Mouse (Mus musculus): ENCODE results near the gene Fam122a.

The Fam122a gene

DNA sequence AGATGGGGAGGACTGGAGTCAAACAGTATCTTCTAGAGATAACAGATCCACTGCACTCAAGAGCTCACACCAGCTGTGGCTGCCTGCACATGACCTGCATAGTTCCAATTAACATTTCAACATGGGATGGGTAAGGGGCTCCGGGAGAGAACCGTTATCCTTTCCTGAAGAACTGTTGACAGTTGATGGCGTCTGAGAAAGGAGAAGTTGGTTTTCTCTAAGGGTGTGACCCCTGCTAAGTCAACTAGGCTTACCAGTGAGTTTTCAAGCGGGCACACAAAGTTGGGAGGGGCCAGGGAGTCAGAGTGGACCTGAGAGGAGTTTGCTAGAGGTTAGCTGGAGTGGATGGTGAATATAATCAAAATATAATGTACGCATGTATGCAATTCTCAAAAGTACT is 13.1 kb upstream of the Fam122a start:
- no peak for DNase-seq (ENCODE audit: low spot score)

DNA sequence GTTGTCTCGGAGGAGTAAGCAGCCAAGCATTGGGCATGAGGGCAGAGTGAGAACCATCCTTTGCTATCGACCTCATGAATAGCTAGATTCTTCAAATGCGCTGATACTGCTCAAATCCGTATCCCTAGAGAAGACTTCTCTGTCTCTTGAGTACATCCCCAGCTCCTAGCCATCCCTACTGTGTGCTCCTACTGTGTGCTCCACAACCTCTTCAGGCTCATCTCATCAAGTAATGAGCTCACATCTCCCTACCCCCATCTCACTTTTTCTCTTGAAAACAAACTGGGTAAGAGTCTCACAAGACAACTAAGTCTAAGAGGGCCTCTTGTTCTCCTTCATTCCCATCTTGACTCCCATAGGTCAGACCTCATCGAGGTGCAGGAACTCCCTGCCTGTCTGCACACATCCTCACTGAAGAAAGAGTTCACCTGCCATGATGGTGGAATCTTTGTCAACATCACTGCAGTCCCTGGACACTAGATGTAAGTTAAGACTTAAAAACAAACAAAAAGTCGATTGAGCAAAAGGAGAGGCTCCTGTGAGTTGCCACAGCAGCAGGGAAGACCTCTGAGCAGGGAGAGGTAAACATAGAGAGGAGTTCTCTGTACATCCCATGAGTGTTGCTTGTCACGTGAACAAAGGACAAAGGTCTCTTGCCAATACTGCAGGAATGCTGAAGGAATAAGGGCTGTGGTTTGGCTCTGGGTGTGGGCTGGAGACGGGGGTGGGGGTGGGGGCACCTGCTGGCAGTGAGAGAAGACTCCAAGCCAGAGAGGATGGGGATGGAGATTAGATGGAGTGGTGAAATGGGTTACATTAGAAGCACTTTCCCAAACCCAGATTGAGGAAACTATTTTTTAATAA is 9.5 kb upstream of the Fam122a start:
- no peak for DNase-seq (ENCODE audit: low spot score)

DNA sequence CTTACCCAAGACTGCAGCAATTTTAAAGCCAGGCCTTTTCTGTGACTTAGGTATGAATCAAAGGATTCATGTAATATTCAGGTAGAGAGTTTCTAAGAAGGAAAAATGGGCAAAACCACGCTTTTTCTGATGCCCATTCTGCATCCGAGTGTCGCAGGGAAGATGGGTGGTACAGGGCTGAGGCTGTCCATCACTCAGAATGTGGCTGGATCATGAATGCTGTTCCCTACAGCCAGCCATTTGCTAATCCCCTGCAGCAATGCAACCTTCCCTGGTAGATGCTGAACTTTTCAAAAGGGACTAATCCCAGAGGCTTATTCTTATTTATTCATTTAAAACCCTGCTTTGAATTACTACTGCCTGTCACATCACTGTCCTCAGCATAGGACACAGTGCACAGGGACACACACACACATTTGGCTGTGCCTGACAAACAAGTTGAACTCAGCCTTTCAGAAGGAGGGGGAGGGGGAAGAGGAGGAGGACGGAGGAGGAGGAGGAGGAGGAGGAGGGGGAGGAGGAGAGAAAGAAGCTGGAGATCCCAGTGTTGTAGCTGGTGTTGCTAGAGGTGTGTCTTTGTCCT is 7.5 kb upstream of the Fam122a start:
- no peak for DNase-seq (ENCODE audit: low spot score)

DNA sequence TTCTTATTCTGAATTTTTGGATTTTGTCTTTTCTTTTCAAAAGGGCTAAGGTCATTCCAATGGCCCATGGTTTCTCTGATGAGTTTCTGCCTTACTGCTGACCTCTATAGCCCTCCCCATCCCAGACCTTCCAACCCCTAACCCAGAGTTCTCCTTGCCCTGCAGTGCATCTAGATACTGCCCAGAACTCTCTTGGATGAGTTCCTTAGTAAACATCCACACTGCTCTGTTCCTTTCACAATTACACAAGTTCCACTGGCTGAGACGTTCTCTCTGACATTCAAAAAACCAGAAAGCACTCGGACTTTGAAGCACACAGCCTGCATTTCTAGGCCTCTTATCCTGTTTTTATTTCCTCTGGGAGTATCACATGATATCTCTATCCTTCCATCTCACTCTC is 3.8 kb upstream of the Fam122a start:
- no peak for DNase-seq (ENCODE audit: low spot score)

DNA sequence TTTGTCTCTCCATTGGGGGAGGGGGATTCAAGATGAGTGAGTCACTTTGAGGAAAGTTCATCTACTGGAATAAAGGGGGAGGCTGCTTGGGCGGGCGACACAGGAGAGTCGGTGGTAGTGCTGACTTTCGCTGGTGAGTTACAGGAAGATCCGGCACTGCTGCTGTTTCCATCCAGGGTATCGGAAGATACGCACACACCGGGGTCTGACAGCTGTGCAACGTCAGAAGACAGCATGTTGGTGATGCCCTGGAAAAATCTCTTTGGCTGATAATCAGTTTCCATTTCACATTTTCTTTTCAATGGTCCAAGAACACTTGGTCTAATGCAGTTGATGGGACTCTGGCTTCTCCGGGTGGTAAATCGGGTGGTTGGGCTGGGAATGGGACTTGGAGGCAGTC is 695 bp downstream of the Fam122a start:
- no peak for DNase-seq (ENCODE audit: low spot score)

DNA sequence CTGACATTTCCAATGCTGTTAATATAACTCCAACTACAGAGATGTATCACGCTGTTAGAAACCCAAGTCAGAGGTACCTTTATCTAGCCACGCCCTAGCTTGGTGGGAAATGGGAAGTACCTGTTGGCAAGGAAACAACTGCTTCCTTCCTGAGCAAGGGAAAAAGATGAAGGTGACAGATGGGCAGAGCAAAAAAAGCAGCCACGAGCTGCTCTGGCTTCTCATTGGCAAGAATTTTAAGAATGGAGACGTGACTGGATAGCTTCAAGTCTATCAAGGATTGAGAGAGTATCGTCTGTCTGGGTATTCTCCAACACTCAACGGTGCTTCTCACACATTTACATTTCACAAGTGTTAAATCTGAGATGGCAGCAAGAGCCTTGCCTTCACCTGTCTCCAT is 1.9 kb downstream of the Fam122a start:
- no peak for DNase-seq (ENCODE audit: low spot score)

DNA sequence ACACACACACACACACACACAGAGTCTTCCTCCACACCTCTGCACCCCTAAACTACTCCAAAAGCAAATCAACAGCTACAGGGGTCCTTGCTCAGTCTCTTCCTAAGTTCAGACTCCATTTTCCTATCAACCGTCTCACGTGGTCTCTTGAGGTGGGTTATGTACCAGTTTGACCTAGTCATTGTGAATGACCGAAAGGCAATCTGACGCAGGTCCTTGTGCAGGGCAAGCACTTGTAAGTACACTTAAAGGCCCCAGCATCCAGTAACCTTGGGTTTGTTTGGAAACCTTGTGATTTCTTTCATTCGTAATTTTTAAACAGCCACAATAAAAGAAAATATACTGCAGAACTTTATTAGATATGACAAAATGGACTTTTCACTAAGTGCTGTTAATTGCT is 4.6 kb downstream of the Fam122a start:
- no peak for DNase-seq (ENCODE audit: low spot score)

DNA sequence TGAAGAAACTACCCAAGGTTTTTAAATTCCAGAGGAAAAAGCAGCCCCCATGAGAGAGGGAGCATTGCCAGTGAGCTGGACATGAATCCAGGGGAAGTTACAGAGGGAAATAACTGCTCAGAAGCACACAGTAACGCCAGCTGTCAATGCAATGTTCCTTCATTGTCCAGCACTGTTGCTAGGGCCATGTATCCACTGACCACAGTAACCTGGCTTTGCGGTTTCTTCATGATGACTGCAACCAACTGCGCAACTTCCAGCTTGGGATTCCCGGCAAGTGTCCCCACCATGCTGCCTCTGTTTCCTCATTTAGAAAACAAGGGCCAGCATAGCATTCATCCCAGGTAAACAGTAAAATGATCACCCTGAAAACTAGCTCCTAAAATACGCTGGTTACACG is 5.6 kb downstream of the Fam122a start:
- no peak for DNase-seq (ENCODE audit: low spot score)

DNA sequence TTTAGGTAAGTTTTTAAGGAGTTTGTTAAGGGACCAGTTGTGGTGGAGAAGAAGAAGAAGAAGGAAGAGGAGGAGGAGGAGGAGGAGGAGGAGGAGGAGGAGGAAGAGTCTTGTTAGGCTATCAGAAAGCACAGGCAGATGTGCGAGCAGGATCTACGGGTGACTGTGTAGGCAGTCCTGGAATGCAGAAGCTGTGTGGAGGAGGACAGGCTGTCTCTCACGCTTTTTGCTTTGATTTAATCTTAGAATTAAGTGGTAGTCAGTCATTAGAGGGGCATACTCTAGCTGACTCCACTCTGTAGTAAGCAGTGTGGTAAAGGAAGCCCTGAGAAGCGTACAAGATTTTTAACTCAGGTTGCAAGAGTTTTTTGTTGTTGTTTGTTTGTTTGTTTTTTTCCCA is 7.9 kb downstream of the Fam122a start:
- DNase-seq (ENCODE audit: low spot score): no peak

DNA sequence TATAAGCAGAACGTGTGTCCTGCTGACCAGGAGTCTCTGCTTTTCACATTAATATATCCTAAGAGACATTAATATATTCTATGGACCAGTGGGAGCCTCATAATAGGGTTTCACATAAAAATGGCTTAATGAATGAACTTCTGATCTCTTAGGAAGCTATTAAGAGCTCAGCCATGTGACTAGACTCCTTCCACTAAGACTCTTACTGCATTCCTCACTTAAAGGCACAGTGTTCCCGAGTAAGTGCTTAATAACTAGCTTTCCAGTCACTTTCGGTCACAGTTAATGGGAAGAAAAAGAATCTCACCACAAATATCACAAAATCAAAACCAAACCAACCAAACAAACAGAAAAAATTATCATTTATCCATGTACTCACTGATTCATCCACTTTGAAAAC is 8.5 kb downstream of the Fam122a start:
- no peak for DNase-seq (ENCODE audit: low spot score)

DNA sequence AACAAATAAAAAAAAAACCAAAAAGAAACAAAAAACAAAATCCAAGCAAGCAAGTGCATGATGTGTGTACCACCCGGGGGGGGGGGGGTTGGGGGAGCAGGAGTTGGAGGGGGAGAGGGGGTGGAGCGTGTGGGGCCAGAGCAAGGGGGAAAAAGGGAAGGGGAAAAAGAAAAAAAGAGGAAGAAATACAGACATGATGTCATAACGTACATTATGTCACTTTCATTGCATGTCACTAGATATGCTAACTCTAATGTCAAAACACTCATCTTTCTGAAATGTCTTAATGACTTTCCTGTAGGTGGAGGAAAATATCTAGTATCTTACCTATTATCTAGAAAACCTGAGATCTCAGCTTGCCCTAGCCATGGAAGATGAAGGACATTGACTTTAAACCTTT is 14.1 kb downstream of the Fam122a start:
- DNase-seq (ENCODE audit: low spot score): no peak

DNA sequence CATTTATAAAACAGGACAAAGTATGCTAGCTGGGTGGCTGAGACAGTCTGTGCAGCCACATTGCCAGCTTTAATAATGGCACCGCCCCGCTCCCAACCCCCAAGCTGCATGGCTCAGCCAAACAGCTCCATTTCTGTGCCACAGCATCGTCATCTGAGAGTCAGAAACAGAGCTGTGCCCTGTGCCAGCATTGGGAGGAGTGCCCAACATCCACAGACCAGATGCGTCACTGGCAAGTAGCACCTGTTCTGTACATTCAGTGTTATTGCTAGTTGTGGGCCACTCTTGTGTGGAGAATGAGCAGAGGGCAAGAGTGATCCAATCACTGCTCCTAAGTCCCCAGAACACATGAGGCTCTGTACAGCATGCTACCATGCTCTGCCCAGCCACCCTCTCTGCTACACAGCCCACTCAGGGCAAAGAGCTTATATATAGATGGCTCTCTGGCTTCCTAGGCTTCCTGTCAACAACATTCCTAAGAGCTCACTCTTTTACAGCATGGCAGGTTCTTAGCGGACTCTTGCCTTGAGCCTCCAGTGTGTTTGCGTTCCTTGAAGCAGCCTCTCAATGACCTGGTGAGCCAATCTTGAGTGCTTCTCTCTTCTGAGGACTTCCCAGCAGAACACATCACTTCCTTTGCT is 20.4 kb downstream of the Fam122a start:
- no peak for DNase-seq (ENCODE audit: low spot score)

DNA sequence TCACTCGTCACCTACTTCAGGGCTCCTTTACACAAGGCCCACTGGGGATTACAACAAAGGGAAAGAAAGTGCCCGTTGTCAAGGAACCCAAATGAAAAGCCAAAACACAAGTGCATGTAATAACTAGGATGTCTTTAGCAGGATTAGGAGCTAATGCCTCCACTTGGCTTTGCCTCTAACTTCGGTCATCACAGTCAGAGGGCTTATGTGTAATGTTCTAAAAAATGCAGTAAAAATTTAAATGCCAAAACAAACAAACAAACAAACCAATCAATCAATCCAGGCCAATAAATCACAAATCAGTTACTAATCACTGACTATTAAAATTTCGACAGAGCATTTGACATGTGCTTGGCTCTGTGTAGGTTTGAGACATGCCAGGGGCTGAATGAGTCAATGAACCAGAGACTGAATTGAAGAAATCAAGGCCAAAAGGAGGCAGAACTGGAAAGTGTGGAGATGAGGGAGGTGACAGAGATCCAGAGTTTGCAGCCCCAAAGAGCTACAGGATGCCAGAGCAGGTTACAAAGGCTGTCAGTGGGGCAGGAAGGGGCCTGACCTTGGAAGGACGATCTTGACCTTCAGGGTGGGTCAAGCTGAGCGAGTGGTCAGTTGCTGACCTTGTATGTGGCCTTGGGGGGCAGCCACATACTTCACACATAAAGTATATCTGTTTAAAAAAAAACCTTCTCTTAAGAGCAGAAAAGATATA is 21.8 kb downstream of the Fam122a start:
- DNase-seq (ENCODE audit: low spot score): no peak

DNA sequence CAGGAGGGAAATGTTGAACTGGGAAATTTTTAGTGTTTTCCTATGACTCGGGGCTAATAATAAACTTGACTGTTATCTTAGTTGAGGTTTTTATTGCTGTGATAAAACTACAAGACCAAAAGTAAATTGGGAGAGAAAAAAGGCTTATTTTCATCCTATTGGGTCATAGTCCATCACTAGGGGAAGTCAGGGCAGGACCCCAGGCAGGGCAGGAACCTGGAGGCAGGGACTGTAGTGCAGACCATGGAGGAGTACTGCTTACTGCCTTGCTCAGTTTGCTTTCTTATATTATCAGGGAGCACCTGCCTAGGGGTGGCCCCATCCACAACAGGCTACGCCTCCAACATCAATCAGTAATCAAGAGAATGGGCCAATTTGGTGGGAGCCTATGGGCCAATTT is 22.7 kb downstream of the Fam122a start:
- DNase-seq (ENCODE audit: low spot score): no peak

DNA sequence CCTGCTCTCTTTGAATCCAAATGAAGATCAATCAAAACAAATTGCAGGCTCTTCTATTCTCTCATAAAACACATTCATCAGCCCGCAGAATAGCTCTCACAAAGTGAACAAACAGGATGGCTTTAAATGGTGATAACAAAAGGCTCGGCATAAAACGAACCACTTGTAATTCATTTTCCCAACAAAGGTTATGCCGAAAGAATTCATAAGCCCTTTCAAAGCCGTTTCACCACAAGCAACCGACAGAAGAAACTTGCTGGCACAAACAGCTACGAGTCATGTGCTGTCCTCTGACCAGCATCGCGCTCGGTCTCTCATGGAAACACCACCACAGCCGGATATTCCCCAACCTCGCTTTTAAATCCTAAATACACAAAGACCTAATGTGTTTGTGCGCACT is 23.8 kb downstream of the Fam122a start:
- DNase-seq (ENCODE audit: low spot score): no peak

DNA sequence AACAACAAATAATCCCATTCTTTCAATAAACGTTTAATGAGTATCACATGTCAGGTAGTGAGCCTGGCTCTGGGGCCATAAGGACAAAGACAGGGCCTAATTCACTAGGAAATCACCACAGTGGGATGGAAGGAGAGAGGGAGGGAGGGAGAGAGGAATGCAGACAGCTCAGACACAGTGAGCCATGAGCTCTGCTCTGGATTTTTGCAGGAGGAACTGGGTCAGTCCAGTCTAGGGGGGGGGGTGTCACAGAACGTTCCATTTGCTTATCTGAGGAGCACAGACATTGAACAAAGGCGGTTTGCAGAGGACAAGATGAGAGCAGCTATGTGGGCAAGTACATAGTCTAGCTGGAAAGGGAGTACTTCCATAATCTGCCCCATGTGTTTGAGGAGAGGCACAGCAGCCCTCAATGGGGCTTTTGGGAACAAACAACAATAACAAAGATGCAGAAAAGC is 24.7 kb downstream of the Fam122a start:
- no peak for DNase-seq (ENCODE audit: low spot score)

DNA sequence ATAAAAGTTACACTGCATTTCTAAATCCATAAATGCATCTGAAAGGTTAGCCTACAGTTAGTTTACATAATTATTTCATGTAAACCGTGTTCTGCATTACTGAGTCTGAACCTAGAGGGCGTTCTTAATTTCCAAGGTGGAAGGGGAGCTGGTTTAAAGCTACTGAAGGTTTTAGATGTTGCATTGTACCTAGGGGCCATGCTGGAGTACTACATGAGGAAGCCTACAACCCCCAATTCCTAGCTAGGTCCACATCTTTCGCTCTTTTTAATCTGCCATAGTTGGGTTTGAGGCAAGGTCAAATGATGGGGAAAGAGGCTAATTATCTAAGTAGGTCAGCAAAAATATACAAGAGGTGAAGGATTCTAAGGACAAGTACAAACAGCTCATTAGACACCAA is 25.5 kb downstream of the Fam122a start:
- no peak for DNase-seq (ENCODE audit: low spot score)

DNA sequence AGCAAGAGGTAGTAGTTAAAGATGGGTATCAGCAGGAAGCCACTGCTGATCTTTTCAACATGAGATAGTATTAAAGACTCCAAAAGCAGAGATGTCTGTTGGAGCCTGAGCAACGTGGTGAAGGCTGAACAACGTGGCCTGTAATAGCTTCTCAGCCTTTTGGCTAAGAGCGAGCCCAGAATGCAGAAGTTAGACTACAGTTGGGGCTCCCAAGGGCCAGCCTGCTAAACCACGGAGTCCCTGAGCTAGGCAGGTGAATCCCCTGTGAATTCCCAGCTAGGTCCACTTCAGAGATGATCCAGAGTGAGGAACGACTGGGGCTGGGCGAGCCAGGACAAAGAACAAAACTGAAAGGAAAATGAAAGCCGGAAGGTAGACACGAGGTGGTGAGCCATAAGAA is 26.4 kb downstream of the Fam122a start:
- DNase-seq (ENCODE audit: low spot score): no peak

DNA sequence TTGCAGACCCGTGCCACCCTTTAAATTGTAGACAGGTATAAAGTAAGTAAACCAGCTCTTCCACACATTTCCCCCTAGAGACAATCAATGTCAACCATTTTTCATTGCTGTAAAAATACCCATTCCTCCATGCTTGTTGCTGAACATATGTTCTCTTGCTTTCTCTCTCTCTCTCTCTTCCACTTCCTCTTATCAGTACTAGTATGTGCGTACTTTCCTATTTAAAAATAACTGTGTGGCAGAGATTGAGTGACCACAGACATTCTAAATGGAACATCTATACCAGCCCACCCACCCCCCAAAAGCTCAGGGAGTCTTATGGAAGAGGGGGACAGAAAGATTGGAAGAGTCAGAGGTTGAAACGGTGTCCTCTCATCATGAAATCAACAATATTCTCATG is 32.8 kb downstream of the Fam122a start:
- no peak for DNase-seq (ENCODE audit: low spot score)

DNA sequence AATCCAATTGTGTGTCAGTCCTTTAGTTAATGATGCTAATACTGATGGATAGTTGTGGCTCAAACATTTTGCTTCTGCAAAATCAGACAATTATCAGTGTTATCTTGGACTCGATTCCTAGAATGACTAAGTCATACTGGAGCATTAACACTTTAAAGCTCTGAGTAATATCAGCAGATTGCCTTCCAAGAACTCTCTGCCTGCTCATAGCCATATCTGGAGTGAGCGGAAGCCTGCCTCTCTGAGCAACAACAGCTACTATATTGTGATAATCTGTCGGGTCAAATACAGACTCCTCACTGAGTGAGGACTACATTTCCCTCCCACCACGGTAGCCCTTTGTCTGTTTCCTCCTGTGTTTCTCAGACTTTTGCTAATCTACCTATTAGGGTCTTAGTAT is 37.4 kb downstream of the Fam122a start:
- DNase-seq (ENCODE audit: low spot score): no peak

DNA sequence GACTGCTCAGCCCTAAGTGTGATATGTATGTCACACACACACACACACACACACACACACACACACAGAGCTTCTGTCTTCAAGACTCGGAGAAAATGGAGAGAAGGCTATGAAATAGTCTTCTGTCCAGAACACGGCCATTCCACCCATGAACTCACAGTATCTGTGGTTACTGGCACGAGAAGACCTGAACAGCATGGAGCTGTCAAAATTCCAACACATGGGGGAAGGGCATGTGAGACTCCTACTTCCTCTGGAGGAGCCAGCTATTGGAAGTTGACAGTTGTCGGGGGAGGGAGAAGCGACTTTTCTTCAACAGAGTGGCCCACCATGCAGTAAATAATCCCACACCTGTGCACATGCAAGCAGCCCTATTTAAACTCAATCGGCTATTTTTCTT is 42.9 kb downstream of the Fam122a start:
- no peak for DNase-seq (ENCODE audit: low spot score)

DNA sequence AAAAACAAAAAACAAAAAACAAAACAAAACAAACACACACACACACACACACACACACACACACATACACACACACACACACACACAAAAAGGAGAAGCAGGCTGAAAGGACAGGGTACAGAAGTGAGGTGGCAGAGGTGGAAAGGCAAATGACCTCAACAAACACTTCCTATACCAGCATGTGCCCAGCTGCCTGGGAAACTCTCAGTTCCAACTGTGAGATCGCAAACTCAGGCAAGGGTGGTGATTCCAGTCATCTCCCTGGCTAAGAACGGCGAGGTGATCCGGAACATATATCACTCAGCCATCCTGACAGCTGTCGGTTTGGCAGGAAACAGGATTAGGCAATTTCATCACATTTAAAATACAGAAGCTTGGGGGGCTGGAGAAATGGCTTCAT is 44.7 kb downstream of the Fam122a start:
- DNase-seq (ENCODE audit: low spot score): no peak

DNA sequence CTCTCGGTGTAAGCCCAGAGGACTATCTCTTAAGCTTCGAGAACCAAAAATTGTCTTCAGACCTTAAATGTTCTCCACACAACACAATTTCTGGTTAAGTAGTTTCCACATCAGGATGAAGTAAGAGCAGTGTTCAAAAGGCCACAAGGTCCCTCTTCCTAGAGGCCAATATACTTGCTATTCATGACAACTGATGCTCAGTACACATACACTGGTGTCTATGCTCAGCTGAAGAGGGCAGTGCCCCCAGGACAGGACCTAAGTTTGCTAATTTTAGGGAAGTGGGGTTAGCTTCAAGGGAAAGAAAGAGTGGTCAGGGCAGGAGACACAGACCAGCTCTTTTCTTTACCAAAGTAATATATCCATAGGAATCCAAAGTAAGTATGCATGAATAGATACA is 45.8 kb downstream of the Fam122a start:
- DNase-seq (ENCODE audit: low spot score): no peak

Measured in urinary bladder, postnatal 14 days (tissue).